Mouse (Mus musculus): ENCODE results near the gene Tmsb4x.

Gene Tmsb4x

DNA sequence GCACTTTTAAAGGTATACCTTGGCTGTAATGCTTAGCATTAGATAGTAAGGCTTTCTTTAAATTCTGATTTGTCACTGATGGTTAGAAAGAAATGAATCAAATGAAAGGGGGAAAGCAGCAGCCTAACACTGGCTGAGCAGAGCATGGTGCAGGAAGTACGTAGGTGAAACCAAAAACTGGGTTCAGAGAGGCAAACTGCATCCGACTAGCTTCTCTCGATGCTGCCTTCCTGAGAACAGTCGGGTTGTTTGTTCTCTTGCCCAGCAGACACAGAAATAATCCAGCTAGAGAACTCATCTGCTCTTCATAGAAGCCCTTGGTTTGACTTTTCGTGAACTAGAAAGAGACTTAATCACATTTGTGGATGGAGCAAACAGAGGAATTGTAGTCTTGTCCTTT, 26.7 kb downstream of the Tmsb4x start:
- DNase-seq (ENCODE audit: low spot score in 2 of 2): no peak

DNA sequence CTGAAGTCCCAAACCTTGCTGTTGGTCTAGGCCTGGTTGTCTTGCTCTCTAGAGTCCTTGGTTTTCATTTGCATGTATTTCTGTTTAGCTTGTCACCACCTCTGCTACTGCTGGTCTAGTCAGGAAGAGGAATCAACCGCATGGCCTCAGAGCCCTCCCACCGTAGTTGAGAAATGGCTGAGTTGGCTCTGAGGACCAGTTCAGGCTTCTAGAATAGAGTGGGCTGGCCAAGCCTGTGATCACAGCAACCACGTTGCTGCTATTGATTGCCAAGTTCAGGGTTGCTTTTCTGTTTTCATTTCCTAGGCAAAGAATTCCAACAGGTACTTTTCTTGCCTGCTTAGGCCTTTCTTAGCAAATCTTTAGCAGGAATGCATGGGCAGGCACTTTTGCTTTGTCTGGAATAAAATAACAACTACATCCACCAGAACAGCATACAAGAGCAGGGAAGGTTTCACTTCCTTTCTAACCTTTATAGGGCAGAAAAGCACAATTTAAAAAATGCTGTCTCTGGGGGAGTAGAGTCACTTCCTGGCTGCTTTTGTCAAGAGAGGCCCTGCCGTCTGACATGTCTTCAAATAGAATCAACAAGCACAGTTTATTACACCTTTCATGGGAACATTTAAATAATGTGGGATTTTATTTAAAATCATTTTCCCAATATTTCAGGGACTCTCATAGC, 29.0 kb downstream of the Tmsb4x start:
- peak in 1 of 2 experiments; percentile 36 for DNase-seq (ENCODE audit: low spot score in 2 of 2)

DNA sequence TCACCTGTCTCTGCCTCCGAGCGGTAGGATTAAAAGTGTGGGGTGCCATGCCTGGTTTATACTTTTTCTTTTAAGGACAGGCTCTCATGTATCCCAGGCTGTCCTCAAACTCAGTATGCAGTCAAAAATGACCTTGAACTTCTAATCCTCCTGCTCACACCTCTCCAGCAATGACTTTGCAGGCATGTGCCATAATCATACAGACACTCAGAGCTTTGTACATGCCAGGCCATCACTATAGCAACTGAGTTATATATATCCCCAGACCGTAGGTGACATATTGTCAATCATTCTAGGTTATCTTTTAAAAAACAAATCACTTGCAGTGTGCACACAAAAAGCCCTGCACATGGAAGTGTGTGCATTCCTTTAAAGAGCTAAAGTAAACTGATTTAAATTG, 29.6 kb downstream of the Tmsb4x start:
- no peak for DNase-seq (ENCODE audit: low spot score in 2 of 2)

DNA sequence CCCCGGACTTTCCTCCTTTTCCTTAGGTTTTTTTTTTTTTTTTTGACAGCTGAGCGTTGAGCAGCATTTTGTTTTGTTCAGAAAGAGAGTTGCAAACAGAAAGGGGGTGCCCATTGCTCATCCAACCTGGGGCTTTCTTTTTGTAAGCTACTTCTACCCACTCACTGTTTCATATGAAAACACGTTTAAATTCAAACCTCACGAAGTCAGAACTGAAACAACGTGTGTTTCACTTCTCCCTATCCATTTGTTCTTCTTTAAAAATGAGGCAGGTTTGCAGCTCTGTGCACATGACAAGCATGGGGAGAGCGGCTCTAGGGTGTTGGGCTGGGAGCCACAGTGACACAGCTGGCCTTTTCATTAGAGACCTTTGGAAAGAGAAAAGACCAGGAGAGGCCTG, 33.8 kb downstream of the Tmsb4x start:
- no peak for DNase-seq (ENCODE audit: low spot score in 2 of 2)

DNA sequence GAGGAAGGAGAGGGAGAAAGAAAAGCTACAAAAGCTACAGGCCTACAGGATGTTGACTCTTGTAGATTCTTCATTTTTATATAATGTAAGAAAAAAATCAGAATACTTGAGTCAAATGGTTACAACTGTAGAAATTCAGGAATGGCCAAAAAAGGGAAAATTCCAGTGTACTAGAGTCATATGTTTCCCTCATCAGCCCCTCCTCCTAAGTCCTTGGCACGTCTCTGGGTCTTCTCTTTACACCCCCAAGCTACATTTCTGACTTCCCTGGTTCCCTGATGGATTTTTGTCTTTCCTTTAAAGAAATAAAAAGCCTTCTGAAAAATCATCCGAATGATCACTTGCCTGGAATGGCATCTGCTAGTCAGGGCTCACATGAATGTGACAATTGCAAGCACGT, 34.8 kb downstream of the Tmsb4x start:
- no peak for DNase-seq (ENCODE audit: low spot score in 2 of 2)

DNA sequence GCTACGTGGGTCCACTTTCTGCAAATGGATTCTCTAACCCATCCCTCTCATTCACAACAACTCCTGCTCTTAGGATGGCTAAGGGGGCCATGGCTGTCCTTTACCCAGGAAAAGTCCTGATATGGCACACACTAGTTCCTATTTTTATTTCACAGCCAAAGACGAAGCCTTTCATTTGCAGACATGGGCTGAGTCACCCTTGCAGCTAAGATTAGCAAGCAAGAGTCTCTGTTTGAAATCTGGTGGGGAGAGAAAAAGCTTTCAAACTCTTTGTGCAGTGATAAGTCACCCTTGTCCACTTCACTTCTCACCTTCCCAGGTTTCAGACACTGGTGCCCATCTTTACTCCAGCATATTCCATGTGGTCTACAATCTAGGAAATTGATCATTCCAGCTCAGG, 36.9 kb downstream of the Tmsb4x start:
- DNase-seq (ENCODE audit: low spot score in 2 of 2): no peak

DNA sequence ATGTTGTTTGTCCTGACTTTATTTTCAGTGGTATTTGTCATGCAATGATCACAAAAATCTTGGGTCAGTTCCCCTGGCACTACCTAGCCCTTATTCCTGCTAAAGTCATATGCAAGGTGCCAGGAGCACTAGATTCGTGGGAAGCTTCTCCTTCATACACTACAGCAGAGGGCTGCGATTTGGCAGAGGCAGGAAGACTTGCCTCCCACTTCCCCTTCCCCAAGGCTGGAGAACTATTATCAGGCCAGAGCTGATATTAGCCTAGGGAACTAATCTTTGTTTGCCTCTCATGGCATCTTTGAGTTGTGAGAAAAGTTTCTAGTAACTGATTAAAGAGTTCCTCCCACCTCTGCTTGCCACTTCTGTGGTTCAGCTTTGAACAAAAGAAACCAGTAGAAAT, 37.8 kb downstream of the Tmsb4x start:
- no peak for DNase-seq (ENCODE audit: low spot score in 2 of 2)

DNA sequence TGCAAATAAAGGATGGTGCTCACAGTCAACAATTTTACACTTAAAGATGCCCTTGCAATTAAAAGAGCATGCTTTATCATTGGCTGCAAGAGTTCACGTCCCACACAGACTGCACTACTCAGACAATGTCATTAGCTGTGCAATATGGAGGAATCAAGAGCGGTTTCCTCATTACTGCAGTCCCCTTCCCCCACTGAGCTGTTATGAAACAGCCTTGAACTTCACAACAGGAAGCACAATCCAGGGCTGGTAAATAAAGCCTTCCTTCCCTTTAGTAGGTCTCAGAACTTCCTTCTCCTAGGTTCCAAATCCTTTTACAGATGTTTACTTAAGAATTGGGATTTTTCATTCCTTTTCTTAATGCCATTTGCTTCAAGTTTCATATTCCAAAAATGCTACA, 41.8 kb downstream of the Tmsb4x start:
- DNase-seq (ENCODE audit: low spot score in 2 of 2): no peak

DNA sequence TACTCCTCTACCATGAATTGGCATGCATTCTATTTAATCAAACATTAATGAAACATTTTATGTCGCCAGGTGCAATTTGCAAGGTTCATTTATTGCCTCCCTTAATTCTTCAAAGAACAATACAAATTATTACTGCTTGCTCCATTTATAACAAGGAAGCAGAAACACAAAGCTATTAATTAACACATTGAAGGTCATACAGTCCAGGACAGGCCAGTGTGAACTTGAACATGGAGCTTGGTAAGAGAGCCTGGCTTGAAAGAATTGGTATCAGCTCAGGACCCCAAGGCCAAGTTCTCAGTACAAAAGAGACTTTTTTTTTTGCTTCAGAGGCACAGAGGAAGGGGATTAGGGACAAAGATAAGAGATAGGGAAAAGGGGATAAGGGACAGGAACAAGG, 43.1 kb downstream of the Tmsb4x start:
- DNase-seq (ENCODE audit: low spot score in 2 of 2): no peak

DNA sequence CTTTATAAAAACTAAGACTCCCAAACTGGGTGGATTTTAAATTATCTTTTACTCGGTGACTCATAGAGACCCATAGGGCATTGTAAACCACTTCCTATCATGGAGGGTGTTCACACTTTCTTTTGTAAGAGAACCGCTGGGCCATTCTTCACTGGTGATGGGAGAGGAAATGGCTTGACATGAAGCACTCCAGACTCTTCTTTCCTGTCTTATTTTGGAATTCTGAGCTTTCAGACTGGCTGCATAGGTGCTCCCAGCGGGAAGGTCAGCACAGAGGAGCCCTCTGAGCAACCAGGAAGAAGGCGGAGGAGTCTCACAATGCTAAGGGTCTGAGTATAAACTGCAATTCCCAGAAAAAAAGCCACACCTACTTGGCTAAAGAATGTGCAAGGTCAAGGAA, 51.4 kb downstream of the Tmsb4x start:
- no peak for DNase-seq (ENCODE audit: low spot score in 2 of 2)

Data from spleen, postnatal 10 days (tissue).